Mouse (Mus musculus): ENCODE measurements around the gene Ager. TPM values are rescaled to one million over a fixed set of nuclear protein-coding genes. Genes with fewer than 3 reads are reported as not detected.

Ager gene
- polyA plus RNA-seq, 1 experiment from 2014 or later: 3.1 TPM

DNA sequence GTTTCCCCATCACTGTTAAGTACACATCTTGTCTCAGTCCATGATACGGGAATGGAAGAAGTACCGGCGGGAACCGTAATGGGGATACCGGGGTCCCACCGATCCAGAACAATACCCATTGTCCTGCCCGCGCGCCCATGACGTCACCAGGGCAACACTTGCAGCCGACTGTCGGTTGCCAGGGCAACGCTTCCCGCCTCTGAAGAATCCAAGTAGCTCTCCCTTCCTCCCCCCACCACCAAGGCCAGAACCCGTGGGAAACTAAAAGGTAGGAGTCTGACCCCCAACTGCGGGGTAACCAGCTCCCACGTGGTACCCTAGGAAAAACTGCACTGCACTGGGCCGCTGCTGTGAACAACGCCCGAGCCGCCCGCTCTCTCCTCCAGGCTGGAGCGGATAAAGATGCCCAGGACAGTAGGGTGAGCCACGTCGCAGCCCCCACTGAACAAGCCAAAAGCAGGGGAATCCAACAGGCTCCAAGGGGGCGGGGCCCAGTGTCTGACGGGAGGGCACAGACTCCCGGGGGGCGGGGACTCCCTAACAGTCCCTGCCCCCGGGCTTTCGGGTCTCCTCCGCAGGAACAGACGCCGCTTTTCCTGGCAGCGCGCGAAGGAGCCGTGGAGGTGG is 10.8 kb upstream of the Ager start:
- WGBS: under 1% methylated on average over 38 of the region's 38 CpGs
- H3K4me1 ChIP-seq: peaks cover 79% of the 10 kb centered on the region
- H3K27ac ChIP-seq (replicated peaks): peak overlapping the region; percentile 98
- H3K27me3 ChIP-seq (ENCODE audit: low read depth, poor library complexity, severe bottlenecking): no peaks in the 10 kb centered on the region
- H3K4me3 ChIP-seq: peak overlapping the region; percentile 96
- H3K36me3 ChIP-seq: no peaks in the 10 kb centered on the region
- no peaks in the 10 kb centered on the region for H3K9me3 ChIP-seq (replicated peaks)
- DNase-seq (ENCODE audit: low spot score): peak; percentile 96

DNA sequence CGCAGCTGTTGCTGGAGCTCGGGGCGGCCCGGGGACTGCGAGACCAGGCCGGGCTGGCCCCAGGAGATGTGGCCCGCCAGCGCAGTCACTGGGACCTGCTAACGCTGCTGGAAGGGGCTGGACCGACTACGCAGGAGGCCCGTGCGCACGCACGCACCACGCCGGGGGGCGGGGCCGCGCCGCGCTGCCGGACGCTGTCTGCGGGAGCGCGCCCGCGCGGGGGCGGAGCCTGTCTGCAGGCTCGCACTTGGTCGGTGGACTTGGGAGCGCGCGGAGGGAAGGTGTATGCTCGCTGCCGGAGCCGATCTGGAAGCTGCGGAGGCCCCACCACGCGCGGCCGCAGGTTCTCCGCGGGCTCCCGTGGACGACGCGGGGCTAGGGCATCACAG is 10.2 kb upstream of the Ager start:
- peak; percentile 96 for DNase-seq (ENCODE audit: low spot score)
- peaks cover 80% of the 10 kb centered on the region for H3K4me1 ChIP-seq
- no peaks in the 10 kb centered on the region for H3K36me3 ChIP-seq
- peak overlapping the region; percentile 98 for H3K27ac ChIP-seq (replicated peaks)
- no peaks in the 10 kb centered on the region for H3K9me3 ChIP-seq (replicated peaks)
- peak overlapping the region; percentile 96 for H3K4me3 ChIP-seq
- 0% methylated on average over 50 of the region's 50 CpGs for WGBS
- no peaks in the 10 kb centered on the region for H3K27me3 ChIP-seq (ENCODE audit: low read depth, poor library complexity, severe bottlenecking)

DNA sequence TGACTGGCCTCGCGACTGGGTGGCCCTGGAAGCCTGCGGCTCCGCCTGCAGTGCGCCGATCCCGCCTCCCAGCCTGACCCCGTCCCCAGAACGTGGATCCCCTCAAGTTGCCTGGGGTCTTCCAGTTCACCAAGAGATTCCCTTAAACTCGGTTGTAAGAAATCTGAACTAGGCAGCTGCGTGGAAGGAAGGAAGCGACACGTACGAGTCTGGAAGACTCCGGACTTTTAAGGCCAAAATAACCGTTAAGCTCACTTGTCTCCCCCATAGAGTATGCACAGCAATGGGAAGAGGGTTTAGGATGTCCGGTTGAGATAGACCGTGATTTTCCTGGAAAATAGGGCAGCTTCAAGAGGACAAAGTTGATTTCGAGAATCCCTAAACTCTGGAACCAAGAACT is 9.8 kb upstream of the Ager start:
- H3K4me1 ChIP-seq: peaks cover 81% of the 10 kb centered on the region
- H3K4me3 ChIP-seq: peak overlapping the region; percentile 96
- H3K9me3 ChIP-seq (replicated peaks): no peaks in the 10 kb centered on the region
- peak overlapping the region; percentile 98 for H3K27ac ChIP-seq (replicated peaks)
- WGBS: 5% methylated on average over 19 of the region's 19 CpGs
- H3K36me3 ChIP-seq: no peaks in the 10 kb centered on the region
- H3K27me3 ChIP-seq (ENCODE audit: low read depth, poor library complexity, severe bottlenecking): no peaks in the 10 kb centered on the region
- no peak for DNase-seq (ENCODE audit: low spot score)

DNA sequence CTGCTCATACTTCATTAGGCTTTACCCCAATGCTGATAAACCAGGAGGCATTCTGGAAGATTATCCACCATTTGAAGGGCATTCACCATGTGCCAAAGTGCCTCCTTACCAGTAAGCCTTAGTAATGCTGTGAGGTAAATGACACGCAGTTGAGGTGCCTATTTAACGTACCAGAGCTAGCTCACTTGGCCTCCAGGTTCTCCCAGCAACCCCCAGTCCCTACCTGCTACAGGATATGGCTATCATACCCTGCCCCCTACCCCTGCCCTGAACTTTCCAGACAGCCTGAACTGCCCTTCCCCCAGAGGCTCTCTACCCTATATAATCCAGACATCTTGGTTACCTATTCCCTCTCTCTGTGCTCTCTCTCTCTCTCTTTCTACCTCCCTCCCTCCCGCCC is 8.9 kb upstream of the Ager start:
- Histone ChIP-seq H3K4me1 (peaks cover 91% of the 10 kb centered on the region), H3K27me3 (ENCODE audit: low read depth, poor library complexity, severe bottlenecking) (no peaks in the 10 kb centered on the region), H3K9me3 (replicated peaks) (no peaks in the 10 kb centered on the region), H3K27ac (replicated peaks) (peak overlapping the region; percentile 100), H3K4me3 (peak overlapping the region; percentile 96), H3K36me3 (peaks cover 2% of the 10 kb centered on the region; the same call in 1 of the 2 replicates)
- WGBS: 73% methylated on average over 3 of the region's 3 CpGs
- no peak for DNase-seq (ENCODE audit: low spot score)

DNA sequence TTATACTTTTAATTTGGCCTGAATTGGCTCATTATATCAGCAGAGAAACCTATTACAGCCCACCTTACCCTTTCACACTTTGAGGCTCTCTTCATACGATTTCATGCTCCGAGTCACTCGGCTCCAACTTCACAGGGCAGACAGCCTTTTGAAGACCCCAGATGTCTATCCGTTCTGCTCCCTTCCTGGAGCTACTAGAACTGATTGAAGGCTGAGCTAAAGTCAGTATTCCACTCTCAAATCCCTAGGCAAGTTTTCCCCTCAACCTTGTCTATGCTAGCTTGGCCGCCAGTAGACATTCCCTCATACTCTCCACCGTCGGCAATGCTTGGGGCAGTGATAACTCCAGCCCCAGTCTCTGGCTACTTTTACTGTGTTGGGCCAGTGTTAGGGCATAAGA is 8.5 kb upstream of the Ager start:
- 55% methylated on average over 7 of the region's 7 CpGs for WGBS
- DNase-seq (ENCODE audit: low spot score): no peak
- peak overlapping the region; percentile 100 for H3K27ac ChIP-seq (replicated peaks)
- H3K4me3 ChIP-seq: peak overlapping the region; percentile 96; the same call in 1 of the 2 replicates
- no peaks in the 10 kb centered on the region for H3K9me3 ChIP-seq (replicated peaks)
- H3K27me3 ChIP-seq (ENCODE audit: low read depth, poor library complexity, severe bottlenecking): no peaks in the 10 kb centered on the region
- H3K4me1 ChIP-seq: peaks cover 95% of the 10 kb centered on the region
- H3K36me3 ChIP-seq: peaks cover 7% of the 10 kb centered on the region

DNA sequence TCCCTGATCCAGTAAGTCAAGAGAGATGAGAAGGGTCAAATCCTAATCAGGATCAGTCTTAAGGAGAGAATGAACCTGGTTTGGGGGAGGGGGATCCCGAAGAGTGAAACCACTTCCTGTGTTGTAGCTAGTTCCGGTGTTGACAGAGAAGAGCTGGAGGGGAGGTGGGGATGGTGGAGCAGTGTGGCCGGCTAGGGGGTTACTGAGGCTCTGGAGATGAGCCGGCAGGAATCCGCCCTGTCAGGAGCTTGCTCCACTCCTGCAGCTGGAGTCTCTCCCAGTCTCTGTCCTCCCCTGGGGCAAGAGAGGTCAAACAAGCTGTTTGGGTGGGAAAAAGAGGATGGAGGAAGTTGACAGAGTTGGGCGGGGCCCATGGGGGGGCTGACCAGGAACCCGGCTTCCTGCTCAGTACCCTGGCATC is 8.0 kb upstream of the Ager start, which contains the start of gene Gpsm3:
Gene Gpsm3 (plus strand): TSS at position 126 of the 421 bp plus-strand sequence.
- Histone ChIP-seq H3K27ac (replicated peaks) (peak within 1 kb of the TSS; percentile 100), H3K4me3 (peak within 1 kb of the TSS; percentile 96), H3K36me3 (peaks cover 12% of the 10 kb centered on the region), H3K27me3 (ENCODE audit: low read depth, poor library complexity, severe bottlenecking) (no peaks in the 10 kb centered on the region), H3K4me1 (peaks cover 98% of the 10 kb centered on the region), H3K9me3 (replicated peaks) (no peaks in the 10 kb centered on the region)
- 22% methylated on average over 7 of the region's 7 CpGs for WGBS
- no peak for DNase-seq (ENCODE audit: low spot score)

- H3K27me3 ChIP-seq (ENCODE audit: low read depth, poor library complexity, severe bottlenecking): no peaks in the 10 kb centered on the region
- peak overlapping the region; percentile 96 for H3K4me3 ChIP-seq
- peaks cover 18% of the 10 kb centered on the region for H3K36me3 ChIP-seq
- WGBS: 65% methylated on average over 15 of the region's 15 CpGs
- H3K4me1 ChIP-seq: peaks cover 98% of the 10 kb centered on the region
- no peak for DNase-seq (ENCODE audit: low spot score)
- no peaks in the 10 kb centered on the region for H3K9me3 ChIP-seq (replicated peaks)
- peak overlapping the region; percentile 100 for H3K27ac ChIP-seq (replicated peaks)
Measured at GRCm38 (mm10) chr17:34590154-34590987, 7.3 kb upstream of the Ager start.

GRCm38 (mm10) chr17:34591029-34591993 is 6.4 kb upstream of the Ager start, which contains the start of gene Pbx2:
Pbx2 (plus strand) TSS chr17:34591266.
- WGBS: 3% methylated on average over 21 of the region's 21 CpGs
- peak within 1 kb of the TSS; percentile 96 for H3K4me3 ChIP-seq
- DNase-seq (ENCODE audit: low spot score): peak; percentile 74
- H3K9me3 ChIP-seq (replicated peaks): no peaks in the 10 kb centered on the region
- peaks cover 28% of the 10 kb centered on the region for H3K36me3 ChIP-seq
- H3K27ac ChIP-seq (replicated peaks): peak within 1 kb of the TSS; percentile 100
- no peaks in the 10 kb centered on the region for H3K27me3 ChIP-seq (ENCODE audit: low read depth, poor library complexity, severe bottlenecking)
- peaks cover 98% of the 10 kb centered on the region for H3K4me1 ChIP-seq

DNA sequence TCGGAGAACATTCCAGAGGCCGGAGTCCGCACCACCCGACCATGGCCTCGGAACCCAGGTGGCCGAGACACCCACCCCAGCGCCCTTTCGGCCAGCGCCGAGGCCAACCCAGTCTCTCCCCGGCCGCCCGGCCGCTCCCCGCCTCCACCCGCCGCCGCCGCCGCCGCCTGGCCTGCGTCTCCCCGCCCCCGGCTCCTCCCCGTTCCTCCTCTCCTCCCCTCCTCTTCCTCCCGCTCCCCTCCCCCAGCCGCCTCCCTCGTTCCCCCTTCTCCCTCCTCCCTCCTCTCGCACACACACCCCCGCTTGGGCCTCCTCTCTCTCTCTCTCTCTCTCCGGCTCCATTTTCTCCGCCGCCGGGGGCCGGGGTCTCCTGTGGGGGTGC is 5.7 kb upstream of the Ager start:
- no peaks in the 10 kb centered on the region for H3K9me3 ChIP-seq (replicated peaks)
- peaks cover 98% of the 10 kb centered on the region for H3K4me1 ChIP-seq
- peak overlapping the region; percentile 96 for H3K4me3 ChIP-seq
- peak overlapping the region; percentile 100 for H3K27ac ChIP-seq (replicated peaks)
- H3K27me3 ChIP-seq (ENCODE audit: low read depth, poor library complexity, severe bottlenecking): no peaks in the 10 kb centered on the region
- peak; percentile 94 for DNase-seq (ENCODE audit: low spot score)
- H3K36me3 ChIP-seq: peaks cover 32% of the 10 kb centered on the region
- 0% methylated on average over 32 of the region's 35 CpGs for WGBS

DNA sequence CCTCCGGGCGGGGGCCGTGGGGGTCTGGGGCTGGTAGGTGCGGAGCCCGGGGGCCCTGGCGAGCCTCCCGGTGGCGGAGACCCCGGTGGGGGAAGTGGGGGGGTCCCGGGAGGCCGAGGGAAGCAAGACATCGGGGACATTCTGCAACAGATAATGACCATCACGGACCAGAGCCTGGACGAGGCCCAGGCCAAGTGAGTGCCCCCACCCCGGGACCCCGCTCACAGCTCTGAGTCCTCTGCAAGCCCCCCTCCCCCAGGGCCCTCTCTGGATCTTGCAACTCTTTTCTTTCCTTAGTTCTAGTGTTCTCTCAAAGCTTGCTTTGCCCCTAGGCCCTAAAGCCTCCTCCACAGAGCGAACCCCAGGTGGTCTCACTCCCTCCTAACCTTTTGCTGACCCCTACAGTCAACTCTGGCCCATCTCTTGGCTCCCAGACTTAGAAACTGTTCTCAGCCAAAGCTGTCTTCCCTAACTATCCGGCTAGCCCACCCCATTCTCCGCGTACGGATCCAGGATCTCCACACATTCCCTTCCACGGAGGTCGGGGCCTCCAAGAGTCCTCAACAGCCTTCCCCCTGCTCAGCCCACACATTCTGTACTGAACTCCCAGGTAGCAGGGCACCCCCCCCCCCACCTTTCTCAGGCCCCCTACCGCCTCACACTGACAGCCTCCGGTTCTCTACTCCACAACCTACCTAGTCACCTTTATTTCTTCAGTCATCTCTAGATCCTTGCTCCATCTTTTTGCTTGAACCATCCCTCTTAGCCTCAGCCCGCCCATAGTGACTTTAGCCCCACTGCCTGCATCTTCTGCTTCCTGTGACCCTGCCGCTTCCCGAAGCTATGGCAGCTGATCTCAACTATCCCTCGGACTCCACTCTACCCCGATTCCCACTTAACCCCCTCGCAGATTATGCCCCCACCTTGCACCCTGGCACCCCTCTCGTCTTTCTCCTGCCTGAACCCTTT is 4.8 kb upstream of the Ager start:
- H3K4me1 ChIP-seq: peaks cover 95% of the 10 kb centered on the region
- 3% methylated on average over 32 of the region's 32 CpGs for WGBS

GRCm38 (mm10) chr17:34593752-34594525 is 3.7 kb upstream of the Ager start:
- peak overlapping the region; percentile 96 for H3K4me3 ChIP-seq
- H3K36me3 ChIP-seq: peaks cover 32% of the 10 kb centered on the region
- no peaks in the 10 kb centered on the region for H3K9me3 ChIP-seq (replicated peaks)
- DNase-seq (ENCODE audit: low spot score): peak; percentile 46
- H3K27me3 ChIP-seq (ENCODE audit: low read depth, poor library complexity, severe bottlenecking): no peaks in the 10 kb centered on the region
- peak overlapping the region; percentile 100 for H3K27ac ChIP-seq (replicated peaks)
- peaks cover 95% of the 10 kb centered on the region for H3K4me1 ChIP-seq
- WGBS: 58% methylated on average over 32 of the region's 34 CpGs

More for the DNA sequence above, 4.8 kb upstream of the Ager start:
- peaks cover 32% of the 10 kb centered on the region for H3K36me3 ChIP-seq
- H3K27me3 ChIP-seq (ENCODE audit: low read depth, poor library complexity, severe bottlenecking): no peaks in the 10 kb centered on the region
- no peaks in the 10 kb centered on the region for H3K9me3 ChIP-seq (replicated peaks)
- peak overlapping the region; percentile 100 for H3K27ac ChIP-seq (replicated peaks)
- peak overlapping the region; percentile 96 for H3K4me3 ChIP-seq
- peak; percentile 62 for DNase-seq (ENCODE audit: low spot score)

Measured in midbrain, embryonic 10.5 days (tissue).